Mouse (Mus musculus) embryonic facial prominence, embryonic 11.5 days (tissue): Measurements from ENCODE around the gene Trim45. TPM values are rescaled to one million over a fixed set of nuclear protein-coding genes. Genes with fewer than 3 reads are reported as not detected.
A peak's percentile ranks its signal among the peaks of the same experiment; 100 is the strongest.

ENCODE experiments used
- ATAC-seq: fragments of 200-750 bp; cut with Nextera tagmentation; replicated peaks from 2 replicates; pipeline ENCODE4 v1.8.0; 2017; ENCODE audit warnings: low read depth; ENCODE audit not compliant: insufficient number of reproducible peaks, low FRiP score, low TSS enrichment
- DNase-seq: peaks from one replicate; pipeline ENCODE4 v3.0.0-alpha.2; 2015; ENCODE audit warnings: low spot score
- H3K27ac ChIP-seq: fragments of 300-500 bp; sonication (generic); replicated peaks from 2 replicates; pipeline ENCODE4 v1.5.1; 2014; ENCODE audit warnings: mild to moderate bottlenecking, low read depth, low read length, control low read depth
- H3K27me3 ChIP-seq: fragments of 300-500 bp; sonication (generic); 2 replicates; pipeline ENCODE4 v1.6.1; 2014; ENCODE audit warnings: mild to moderate bottlenecking, low read length, moderate library complexity, mixed read lengths; ENCODE audit not compliant: control insufficient read depth, insufficient read depth
- H3K36me3 ChIP-seq: fragments of 300-500 bp; sonication (generic); replicated peaks from 2 replicates; pipeline ENCODE4 v1.6.1; 2014; ENCODE audit warnings: low read depth, mild to moderate bottlenecking, low read length, moderate library complexity, mixed read lengths; ENCODE audit not compliant: control insufficient read depth, insufficient read depth
- H3K4me1 ChIP-seq: fragments of 300-500 bp; sonication (generic); 2 replicates; pipeline ENCODE4 v1.6.1; 2014; ENCODE audit warnings: low read length, mixed read lengths; ENCODE audit not compliant: control insufficient read depth, insufficient read depth
- H3K4me2 ChIP-seq: fragments of 300-500 bp; sonication (generic); 2 replicates; pipeline ENCODE4 v1.6.1; 2014; ENCODE audit warnings: low read depth, mild to moderate bottlenecking, control low read depth, low read length, moderate library complexity
- H3K4me3 ChIP-seq: fragments of 300-500 bp; sonication (generic); 2 replicates; pipeline ENCODE4 v1.5.1; 2014; ENCODE audit warnings: low read depth, low read length, control low read depth
- H3K9ac ChIP-seq: fragments of 300-500 bp; sonication (generic); replicated peaks from 2 replicates; pipeline ENCODE4 v1.6.1; 2014; ENCODE audit warnings: mild to moderate bottlenecking, control low read depth, low read length
- H3K9me3 ChIP-seq: fragments of 300-500 bp; sonication (generic); replicated peaks from 2 replicates; pipeline ENCODE4 v1.6.1; 2016; ENCODE audit warnings: mild to moderate bottlenecking, low read length, inconsistent platforms, mixed read lengths; ENCODE audit not compliant: control insufficient read depth
- WGBS: fragments of 180-500 bp; shearing (Covaris S2); extraction: QIAGEN DNeasy Blood & Tissue Kit; methylation state at CpG from one replicate; pipeline ENCODE4 v1.1.7; 2014; 5-methylcytosine and 5-hydroxymethylcytosine counted together
- polyA plus RNA-seq: library from polyadenylated mRNA; unstranded; fragments of >200 nt; fragmentation: Nextera tagmentation; extraction: Ambion mirVana; gene quantifications from 2 replicates; pipeline ENCODE4 v1.2.1, GENCODE M21; 2014

The Trim45 gene
- polyA plus RNA-seq, 1 experiment from 2014 or later, result 4.3 TPM

DNA sequence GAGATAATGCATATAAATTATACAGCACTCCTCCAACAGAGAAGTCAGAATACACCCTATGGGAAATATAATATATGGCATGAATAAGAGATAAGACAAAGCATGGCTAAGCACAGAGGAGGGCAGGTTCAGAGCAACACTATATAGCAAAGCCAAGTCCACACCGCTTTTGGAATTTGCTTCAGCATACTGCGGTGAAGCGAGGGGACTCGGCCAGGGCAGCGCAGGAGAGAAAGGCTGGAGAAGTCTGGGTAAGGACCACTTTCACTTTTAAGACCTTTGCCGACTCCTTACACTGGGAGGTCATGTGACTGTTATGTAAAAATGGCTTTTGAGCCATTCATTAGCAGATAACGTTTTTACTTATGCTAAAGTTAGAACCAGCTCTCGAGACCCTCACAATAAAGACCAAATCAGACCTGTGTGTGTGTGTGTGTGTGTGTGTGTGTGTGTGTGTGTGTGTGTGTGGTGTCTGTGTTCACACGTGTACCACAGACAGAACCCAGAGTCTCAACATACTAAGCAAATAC, 1.3 kb upstream of the Trim45 start:
- H3K27me3 ChIP-seq, result no peaks in the 10 kb centered on the region
- ATAC-seq (no peak), DNase-seq (no peak)
- no peak overlapping the region for H3K4me2 ChIP-seq
- no peaks in the 10 kb centered on the region for H3K36me3 ChIP-seq
- no peak overlapping the region for H3K4me3 ChIP-seq
- H3K4me1 ChIP-seq, result peaks cover 3% of the 10 kb centered on the region; the same call in 1 of the 2 replicates
- no peak overlapping the region for H3K27ac ChIP-seq
- H3K9ac ChIP-seq, result no peak overlapping the region
- WGBS, result 87% methylated on average over 9 of the region's 9 CpGs
- H3K9me3 ChIP-seq, result no peaks in the 10 kb centered on the region

DNA sequence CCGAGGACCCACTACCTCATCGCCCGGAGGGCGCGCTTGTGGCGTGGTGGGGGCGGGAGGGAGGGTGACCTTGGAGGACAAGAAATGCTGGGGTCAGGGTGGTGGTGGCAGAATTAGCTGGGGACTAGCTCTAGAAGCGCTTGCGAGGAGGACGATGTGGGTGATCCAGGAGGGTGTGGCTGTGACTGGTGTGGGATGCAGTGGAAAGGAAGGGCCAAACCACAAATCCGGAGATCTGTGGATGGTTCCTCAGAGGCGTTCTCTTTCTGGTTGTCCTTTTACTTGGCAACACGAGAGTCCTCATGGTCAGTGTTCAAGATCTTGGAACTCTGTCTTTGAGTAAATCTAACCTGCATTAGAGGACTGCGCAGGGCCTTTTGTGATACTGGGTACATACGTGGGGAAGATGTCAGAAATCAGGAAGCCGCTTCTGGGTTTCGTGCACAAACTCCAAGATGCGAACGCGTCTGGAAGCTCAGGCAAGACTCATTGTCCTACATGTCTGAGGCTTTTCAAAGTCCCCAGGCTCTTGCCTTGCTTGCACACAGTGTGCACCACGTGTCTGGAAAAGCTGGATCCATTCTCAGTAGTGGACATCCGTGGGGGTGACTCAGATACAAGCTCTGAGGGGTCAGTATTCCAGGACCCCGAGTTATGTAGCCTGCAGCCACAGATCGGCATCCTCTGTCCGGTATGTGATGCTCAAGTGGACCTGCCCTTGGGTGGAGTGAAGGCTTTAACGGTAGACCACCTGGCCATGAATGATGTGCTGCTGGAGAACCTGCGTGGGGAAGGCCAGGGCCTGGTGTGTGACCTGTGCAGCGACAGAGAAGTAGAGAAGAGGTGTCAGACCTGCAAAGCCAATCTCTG, 739 bp downstream of the Trim45 start:
- Histone ChIP-seq H3K36me3 (no peaks in the 10 kb centered on the region), H3K9me3 (no peaks in the 10 kb centered on the region), H3K4me1 (peaks cover 3% of the 10 kb centered on the region; the same call in 1 of the 2 replicates), H3K4me2 (peak overlapping the region; percentile 63), H3K4me3 (peak overlapping the region; percentile 60), H3K27ac (peak overlapping the region; percentile 47; the same call in 1 of the 2 replicates), H3K27me3 (no peaks in the 10 kb centered on the region), H3K9ac (peak overlapping the region; percentile 69)
- WGBS, result 38% methylated on average over 28 of the region's 28 CpGs
- DNase-seq (no peak), ATAC-seq (peak; percentile 59)

DNA sequence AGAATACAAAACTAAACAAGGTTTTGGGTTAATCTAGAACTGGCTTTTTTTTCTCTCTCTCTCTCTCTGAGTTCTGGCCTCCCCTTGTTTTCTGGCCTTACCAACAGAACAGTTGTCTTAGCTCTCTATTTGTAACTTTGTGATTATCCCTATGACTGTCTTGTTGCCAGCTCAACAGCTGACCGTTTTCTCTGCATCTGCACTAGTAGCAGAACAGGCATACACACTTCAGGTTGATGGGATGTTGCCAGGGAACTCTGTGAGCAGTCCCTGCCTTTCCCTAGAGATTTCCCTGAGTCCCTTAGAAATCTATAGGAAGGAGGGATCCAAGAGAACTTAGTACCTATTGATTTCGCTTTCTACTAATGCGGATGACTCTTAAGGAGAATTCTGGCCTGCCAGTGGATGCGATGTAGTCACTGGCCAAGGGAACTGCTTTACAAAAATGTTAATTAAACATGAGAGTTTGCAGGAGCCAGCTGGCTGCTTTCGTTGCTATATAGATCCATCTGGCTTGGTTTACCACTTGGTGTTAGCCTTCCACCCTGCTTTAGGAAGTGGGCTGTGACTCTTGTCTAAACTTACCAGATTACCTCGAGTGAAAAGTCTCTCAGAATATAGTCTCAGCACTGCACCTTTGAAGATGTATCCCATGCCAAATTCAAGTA, 2.2 kb downstream of the Trim45 start:
- no peak overlapping the region for H3K9ac ChIP-seq
- no peaks in the 10 kb centered on the region for H3K9me3 ChIP-seq
- no peaks in the 10 kb centered on the region for H3K36me3 ChIP-seq
- H3K4me2 ChIP-seq, result no peak overlapping the region
- H3K27me3 ChIP-seq, result no peaks in the 10 kb centered on the region
- peaks cover 3% of the 10 kb centered on the region; the same call in 1 of the 2 replicates for H3K4me1 ChIP-seq
- 81% methylated on average over 6 of the region's 6 CpGs for WGBS
- ATAC-seq (no peak), DNase-seq (no peak)
- H3K27ac ChIP-seq, result no peak overlapping the region
- no peak overlapping the region for H3K4me3 ChIP-seq

DNA sequence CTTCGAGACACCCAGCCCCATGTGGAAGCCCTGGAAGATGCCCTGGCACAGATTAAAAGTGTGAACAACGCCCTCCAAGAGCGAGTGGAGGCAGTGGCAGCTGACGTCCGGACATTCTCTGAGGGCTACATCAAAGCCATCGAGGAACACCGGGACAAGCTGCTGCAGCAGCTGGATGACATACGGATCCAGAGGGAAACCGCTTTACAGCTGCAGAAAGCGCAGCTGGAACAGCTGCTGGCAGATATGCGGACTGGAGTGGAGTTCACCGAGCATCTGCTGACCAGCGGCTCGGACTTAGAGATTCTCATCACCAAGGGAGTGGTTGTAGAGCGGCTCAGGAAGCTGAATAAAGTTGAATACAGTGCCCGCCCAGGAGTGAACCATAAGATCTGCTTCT, 3.2 kb downstream of the Trim45 start:
- WGBS, result 81% methylated on average over 16 of the region's 16 CpGs
- no peak for DNase-seq
- Histone ChIP-seq H3K9me3 (no peaks in the 10 kb centered on the region), H3K4me3 (no peak overlapping the region), H3K4me1 (peaks cover 3% of the 10 kb centered on the region; the same call in 1 of the 2 replicates), H3K27me3 (no peaks in the 10 kb centered on the region), H3K9ac (no peak overlapping the region), H3K4me2 (no peak overlapping the region), H3K36me3 (no peaks in the 10 kb centered on the region), H3K27ac (no peak overlapping the region)
- no peak for ATAC-seq

DNA sequence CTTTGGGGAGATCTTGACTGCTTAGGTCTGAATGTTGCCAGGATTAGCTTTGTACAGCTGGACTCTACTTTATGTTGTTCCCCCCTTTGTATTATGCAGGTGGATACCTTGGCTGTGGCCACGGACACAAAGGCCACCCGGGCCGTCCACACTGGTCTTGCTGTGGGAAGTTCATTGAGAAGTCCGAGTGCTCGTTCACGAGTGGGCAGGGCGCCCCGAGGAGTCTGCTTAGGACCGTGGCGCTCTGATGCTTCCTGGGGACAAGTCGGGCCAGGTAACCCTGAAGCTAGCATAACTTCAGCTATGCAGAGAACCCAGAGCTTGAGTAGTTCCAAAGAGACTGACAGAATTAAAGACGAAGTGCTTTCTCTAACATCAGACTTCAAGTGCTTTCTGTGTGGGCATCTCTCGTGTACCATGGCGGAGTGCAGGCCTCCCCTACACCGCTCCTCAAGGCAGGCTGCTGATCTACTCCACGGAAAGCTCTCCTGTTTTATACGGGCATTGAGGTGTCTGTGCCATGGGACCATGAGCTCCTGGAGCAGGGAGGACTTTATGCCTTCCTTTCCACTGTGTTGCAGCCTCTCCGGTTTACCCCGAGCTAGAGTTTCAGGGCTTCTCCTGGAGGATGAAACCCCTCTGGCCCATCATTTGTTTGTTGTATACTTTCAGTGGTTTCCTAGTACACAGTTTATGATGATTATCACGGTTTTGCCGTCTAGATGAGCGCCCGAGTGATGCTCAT, 9.5 kb downstream of the Trim45 start:
- no peaks in the 10 kb centered on the region; the same call in 1 of the 2 replicates for H3K36me3 ChIP-seq
- 93% methylated on average over 23 of the region's 23 CpGs for WGBS

DNA sequence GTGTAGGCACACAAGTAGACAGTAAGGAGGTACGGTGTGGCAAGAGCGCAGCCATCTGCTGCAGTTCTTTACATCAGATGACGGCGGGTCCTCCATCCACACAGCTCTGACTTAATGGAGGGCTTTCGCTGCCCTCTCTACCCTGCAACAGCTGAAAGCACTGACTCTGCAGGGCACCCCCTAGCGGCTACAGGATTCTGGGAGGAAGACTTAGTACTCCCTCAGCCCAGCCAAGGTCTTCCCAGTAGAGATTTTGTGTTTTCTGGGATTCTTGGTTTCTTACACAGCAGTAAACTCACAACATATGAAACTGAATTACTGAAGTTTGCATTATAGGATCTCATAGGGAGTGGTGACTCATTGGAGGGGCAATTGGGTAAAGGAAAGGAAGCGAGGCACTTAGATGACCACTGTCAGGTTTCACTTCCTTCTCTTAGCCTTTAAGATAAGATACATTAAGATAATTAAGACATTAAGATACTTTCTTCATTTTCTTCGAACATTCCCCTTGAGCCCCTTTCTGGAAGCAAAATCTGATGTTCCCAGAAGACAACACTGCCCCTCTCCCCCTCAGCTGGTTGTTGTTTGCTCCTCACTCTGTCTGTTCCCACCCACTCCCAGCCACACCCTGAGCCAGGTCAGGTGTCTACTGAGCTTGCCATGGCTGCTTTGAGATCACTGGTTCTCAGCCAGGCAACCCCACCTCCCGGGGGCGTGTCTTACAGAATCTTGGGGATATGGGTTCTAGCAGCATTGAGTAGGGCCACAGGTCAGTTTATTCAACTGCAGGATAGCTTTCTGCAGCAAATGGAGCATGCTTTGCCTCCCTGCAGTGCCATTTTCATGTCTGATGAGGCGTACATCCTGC, 10.3 kb downstream of the Trim45 start:
- Histone ChIP-seq H3K4me2 (no peak overlapping the region), H3K9me3 (no peaks in the 10 kb centered on the region), H3K36me3 (no peaks in the 10 kb centered on the region; the same call in 1 of the 2 replicates), H3K27me3 (no peaks in the 10 kb centered on the region), H3K9ac (no peak overlapping the region), H3K27ac (no peak overlapping the region), H3K4me1 (no peaks in the 10 kb centered on the region), H3K4me3 (no peak overlapping the region)
- ATAC-seq, result no peak
- 72% methylated on average over 11 of the region's 11 CpGs for WGBS
- peak; percentile 21 for DNase-seq

More for the DNA sequence above, 9.5 kb downstream of the Trim45 start:
- no peak for DNase-seq
- Histone ChIP-seq H3K9me3 (no peaks in the 10 kb centered on the region), H3K9ac (no peak overlapping the region), H3K27me3 (no peaks in the 10 kb centered on the region), H3K4me2 (no peak overlapping the region), H3K4me3 (no peak overlapping the region), H3K4me1 (no peaks in the 10 kb centered on the region), H3K27ac (no peak overlapping the region)
- ATAC-seq, result no peak

DNA sequence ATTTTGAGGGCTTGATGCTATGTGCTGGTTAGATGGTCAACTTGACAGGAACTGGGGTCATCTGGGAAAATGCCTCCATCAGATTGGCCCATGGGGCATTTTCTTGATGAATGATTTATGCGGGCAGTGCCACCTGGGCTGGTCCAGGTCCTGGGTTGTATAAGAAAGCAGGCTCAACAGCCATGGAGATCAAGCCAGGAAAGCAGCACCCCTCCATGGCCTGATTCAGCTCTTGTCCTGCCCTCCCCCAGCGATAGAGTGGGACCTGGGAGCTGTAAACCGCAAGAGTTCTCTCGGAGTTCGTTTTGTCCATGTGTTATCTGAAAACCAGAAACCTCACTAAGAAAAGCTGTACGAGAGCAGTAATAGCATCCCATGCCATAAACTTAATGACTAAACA, 13.5 kb downstream of the Trim45 start:
- Histone ChIP-seq H3K4me3 (no peak overlapping the region), H3K4me2 (no peak overlapping the region), H3K27ac (no peak overlapping the region), H3K36me3 (peaks cover 4% of the 10 kb centered on the region; the same call in 1 of the 2 replicates), H3K4me1 (no peaks in the 10 kb centered on the region), H3K27me3 (no peaks in the 10 kb centered on the region), H3K9ac (no peak overlapping the region), H3K9me3 (no peaks in the 10 kb centered on the region)
- ATAC-seq (no peak), DNase-seq (no peak)
- 95% methylated on average over 6 of the region's 6 CpGs for WGBS
